Mouse (Mus musculus): ENCODE results near the gene AU015836.
A peak's percentile ranks its signal among the peaks of the same experiment; 100 is the strongest.
"Not testable (repeated sequence)": the region's sequence is repeated elsewhere in the genome, so short reads cannot be mapped to it uniquely, and the experiment has no call there.

Gene AU015836

DNA sequence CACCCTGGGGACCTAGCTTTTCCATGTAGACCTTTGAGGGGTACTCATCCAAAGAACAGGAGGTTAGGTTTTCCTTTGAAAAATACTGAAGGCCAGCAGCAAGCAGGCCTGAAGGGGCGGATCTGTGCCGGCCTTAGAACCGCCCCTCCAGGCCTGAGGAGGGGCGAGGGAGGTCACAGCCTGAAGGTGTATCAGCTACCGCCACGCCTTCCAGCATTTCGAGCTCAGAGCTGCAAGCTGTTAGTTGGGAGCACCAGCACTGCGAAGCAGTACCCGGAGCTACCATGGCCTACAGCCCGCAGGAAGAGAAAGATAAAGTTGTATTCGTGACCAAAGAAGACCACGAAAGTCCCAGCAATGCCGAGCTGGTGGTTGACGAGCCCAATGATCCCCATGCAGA is at the start of gene AU015836:
TSS of gene AU015836 (plus strand) at position 216 of the 400 bp plus-strand sequence.
- DNase-seq (ENCODE audit: extremely low read depth, insufficient read length, low spot score) = no peak

DNA sequence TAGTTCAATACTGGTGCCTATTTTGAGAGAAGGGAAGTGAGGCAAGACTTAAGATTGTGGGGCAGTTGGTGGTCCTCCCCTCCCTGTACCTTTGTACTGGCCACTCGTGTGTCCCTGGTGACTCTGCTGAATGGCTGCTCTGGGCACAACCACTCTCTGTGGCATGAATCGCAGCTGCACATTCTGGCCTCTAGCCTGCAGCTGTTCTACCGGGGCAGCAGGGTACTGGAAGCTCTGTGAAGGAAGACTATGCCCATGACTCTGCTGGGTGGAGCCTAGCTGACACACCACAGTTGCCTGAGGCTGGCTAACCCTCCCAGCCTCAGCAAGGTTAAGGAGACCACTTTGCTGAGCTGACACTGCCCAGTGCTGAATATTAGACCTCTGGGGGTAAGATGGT is 49.4 kb upstream of the AU015836 start:
- no peak for DNase-seq (ENCODE audit: extremely low read depth, insufficient read length, low spot score)

DNA sequence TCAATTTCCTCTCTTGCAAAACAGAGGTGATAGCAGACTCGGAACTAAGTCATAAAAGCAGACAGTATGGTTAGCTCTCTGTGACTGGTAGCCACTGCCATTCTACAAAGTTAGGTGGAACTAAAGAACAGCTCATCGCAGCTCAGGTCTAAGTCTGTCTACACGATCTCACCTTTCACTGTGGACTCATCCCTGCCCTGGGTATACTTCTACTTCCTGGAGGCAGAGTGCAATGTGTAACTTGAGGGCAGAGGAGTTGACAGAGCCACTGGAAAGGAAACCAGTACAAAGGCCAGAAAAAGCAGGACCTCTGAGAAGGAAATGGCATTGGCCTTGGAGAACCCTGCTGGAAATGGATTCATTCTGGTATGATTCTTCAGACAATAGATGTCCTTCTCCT is 40.1 kb upstream of the AU015836 start:
- DNase-seq (ENCODE audit: extremely low read depth, insufficient read length, low spot score) = no peak

DNA sequence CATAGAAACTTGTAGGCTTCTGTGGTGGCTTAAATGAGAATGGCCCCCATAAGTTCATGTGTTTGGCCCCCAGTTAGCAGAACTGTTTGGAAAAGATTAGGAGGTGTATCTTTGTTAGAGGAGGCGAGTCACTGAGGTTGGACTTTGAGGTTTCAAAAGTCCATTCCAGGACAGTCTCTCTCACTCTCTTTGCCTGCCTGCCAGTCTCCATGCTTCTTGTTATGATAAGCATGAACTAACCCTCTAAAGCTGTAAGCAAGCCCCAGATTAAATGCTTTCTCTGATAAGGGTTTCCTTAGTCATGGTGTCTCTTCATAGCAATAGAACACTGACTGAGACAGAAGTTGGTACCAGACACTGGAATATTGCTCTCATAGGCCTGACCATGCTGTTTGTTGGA is 39.7 kb upstream of the AU015836 start:
- DNase-seq (ENCODE audit: extremely low read depth, insufficient read length, low spot score) = no peak

- DNase-seq (ENCODE audit: extremely low read depth, insufficient read length, low spot score) = no peak
These were observed 36.8 kb upstream of the AU015836 start for GRCm38 (mm10) chrX:93931694-93932093.

- DNase-seq (ENCODE audit: extremely low read depth, insufficient read length, low spot score) = peak; percentile 9
These were observed 11.7 kb upstream of the AU015836 start for GRCm38 (mm10) chrX:93956727-93957126.

DNA sequence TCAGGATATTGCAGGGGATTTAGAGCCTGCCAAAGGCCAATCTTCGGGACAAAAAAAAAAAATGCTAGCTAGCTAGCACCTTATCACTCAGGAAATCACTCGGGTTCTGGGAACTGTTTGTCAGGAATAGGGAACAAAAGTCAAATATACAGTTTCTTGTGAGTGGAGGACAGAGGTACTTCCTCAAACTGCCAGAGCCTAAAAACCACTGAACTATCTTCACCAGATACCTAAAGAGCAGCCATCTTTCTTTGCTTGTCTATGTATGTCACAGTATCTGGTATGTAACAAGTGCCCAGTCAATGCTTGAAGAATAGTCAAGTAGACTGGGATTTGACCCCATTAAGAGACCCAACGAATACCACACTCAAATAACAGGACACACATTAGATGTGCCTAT is 10.0 kb upstream of the AU015836 start:
- no peak for DNase-seq (ENCODE audit: extremely low read depth, insufficient read length, low spot score)

- DNase-seq (ENCODE audit: extremely low read depth, insufficient read length, low spot score) = no peak
These were observed 11.9 kb downstream of the AU015836 start for GRCm38 (mm10) chrX:93980341-93980740.

GRCm38 (mm10) chrX:93982193-93982592 is 13.7 kb downstream of the AU015836 start:
- DNase-seq (ENCODE audit: extremely low read depth, insufficient read length, low spot score) = no peak

GRCm38 (mm10) chrX:93985096-93985495 is 16.6 kb downstream of the AU015836 start:
- not testable (repeated sequence) for DNase-seq (ENCODE audit: extremely low read depth, insufficient read length, low spot score)

DNA sequence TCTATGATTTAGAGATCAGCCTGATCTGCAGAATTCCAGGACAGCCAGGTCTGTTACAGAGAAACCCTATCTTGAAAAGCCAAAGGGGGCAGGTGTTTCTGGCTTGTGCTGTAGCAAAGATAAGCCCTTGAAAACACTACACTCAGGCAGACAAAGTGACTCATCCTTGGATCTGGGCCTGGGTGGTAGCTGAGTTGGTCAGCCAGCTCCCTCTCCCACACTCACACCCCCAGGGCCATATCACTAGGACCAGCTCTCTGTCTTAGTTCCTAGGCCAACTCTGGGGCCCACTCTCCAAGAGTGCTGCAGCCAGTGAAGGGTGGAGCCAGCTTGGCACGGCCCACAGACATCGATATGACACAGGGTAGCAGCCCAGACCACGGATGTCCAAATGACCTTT is 38.5 kb downstream of the AU015836 start:
- DNase-seq (ENCODE audit: extremely low read depth, insufficient read length, low spot score) = no peak

DNA sequence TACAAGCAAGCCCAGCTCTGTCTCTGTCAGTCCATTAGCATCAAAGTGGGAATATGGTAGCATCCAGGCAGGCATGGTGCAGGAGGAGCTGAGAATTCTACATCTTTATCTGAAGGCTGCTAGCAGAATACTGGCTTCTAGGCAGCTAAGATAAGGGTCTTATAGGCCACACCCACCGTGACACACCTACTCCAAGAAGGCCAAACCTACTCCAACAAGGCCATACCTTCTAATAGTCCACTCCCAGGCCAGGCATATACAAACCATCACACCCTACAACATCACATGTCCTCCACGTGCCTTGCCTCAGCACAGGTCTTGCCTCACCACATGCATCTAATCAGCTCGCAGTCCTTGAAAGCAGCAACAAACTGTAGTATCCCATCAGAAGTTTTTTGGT is 41.0 kb downstream of the AU015836 start:
- no peak for DNase-seq (ENCODE audit: extremely low read depth, insufficient read length, low spot score)

GRCm38 (mm10) chrX:94011656-94012173 is 43.3 kb downstream of the AU015836 start:
- DNase-seq (ENCODE audit: extremely low read depth, insufficient read length, low spot score) = no peak

- DNase-seq (ENCODE audit: extremely low read depth, insufficient read length, low spot score) = no peak
These were observed 44.2 kb downstream of the AU015836 start for GRCm38 (mm10) chrX:94012479-94013167.

- DNase-seq (ENCODE audit: extremely low read depth, insufficient read length, low spot score) = no peak
These were observed 48.4 kb downstream of the AU015836 start for GRCm38 (mm10) chrX:94016891-94017290.

DNA sequence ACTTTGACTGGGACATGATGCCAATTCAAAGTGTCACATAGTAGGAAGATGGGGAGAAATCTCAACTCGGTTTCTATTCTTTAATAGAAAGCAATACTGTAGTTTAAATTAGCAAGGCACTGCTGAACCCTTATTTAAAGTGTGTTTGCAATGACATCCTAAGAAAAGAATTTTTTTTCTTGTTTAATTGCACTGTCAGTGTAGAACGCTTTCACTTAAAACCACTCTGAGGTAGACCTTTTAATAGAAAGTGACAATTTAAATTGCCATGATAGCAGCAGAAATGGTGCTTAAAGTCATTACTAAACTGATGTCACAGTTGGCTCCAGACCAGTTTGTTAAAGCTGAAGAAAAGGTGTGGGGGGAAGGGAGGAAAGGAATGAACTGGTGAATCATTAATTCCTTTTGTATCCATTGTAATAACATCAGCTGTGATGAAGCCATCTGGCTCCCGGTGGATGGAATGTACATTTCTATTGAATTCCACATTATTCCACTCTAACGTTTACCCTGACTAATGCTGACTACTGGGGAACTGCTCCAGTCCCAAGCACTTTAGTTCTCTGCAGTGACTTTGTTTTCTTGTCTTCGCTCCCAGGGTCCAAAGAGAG is 53.9 kb downstream of the AU015836 start:
- DNase-seq (ENCODE audit: extremely low read depth, insufficient read length, low spot score) = no peak
